Mouse (Mus musculus) layer of hippocampus, adult 18-20 months (tissue): ENCODE data around the gene Dcpp1. TPM values are rescaled to one million over a fixed set of nuclear protein-coding genes. Genes with fewer than 3 reads are reported as not detected.
"Not testable (repeated sequence)": the region's sequence is repeated elsewhere in the genome, so short reads cannot be mapped to it uniquely, and the experiment has no call there.

Source experiments
- DNase-seq, 2 experiments: peaks; one replicate each; pipeline ENCODE4 v3.0.0; 2022; ENCODE audit warnings: low spot score in 2 of 2
- long read RNA-seq: library from polyadenylated mRNA; stranded (forward); transcript quantifications from one replicate; pipeline ENCODE4 v2.0.0, GENCODE M21; 2021
- total RNA-seq, 2 experiments: library from RNA; stranded (reverse); gene quantifications; 2 replicates each; pipeline ENCODE4 v1.2.3; 2021

The Dcpp1 gene
- total RNA-seq = not detected
- long read RNA-seq = 0 reads

- not testable (repeated sequence) for DNase-seq
These were observed at the start of gene Dcpp1, which contains the start of gene Dcpp2 for GRCm38 (mm10) chr17:23880576-23880975. TSS of gene Dcpp1 (plus strand) at chr17:23880876. TSS of gene Dcpp2 (plus strand) at chr17:23880880.

- DNase-seq = no peak
These were observed 49.5 kb upstream of the Dcpp1 start for GRCm38 (mm10) chr17:23831201-23831600.

GRCm38 (mm10) chr17:23836006-23836575, 44.6 kb upstream of the Dcpp1 start, which contains the start of gene Prss33:
TSS of gene Prss33 (minus strand) at chr17:23836056.
- no peak for DNase-seq

GRCm38 (mm10) chr17:23841145-23841544, 39.5 kb upstream of the Dcpp1 start:
- peak in 1 of 2 experiments; percentile 80 for DNase-seq

GRCm38 (mm10) chr17:23843141-23843811, 37.4 kb upstream of the Dcpp1 start:
- DNase-seq = no peak

- peak in 1 of 2 experiments; percentile 44 for DNase-seq
These were observed 36.8 kb upstream of the Dcpp1 start, which contains the start of the genes Prss32 and Prss41 for GRCm38 (mm10) chr17:23843812-23844273. TSS of gene Prss32 (plus strand) at chr17:23843855. TSS of gene Prss41 (minus strand) at chr17:23844172.

GRCm38 (mm10) chr17:23850028-23850427, 30.6 kb upstream of the Dcpp1 start:
- DNase-seq = no peak

GRCm38 (mm10) chr17:23850853-23851749, 29.6 kb upstream of the Dcpp1 start:
- DNase-seq = peak in 1 of 2 experiments; percentile 68

- DNase-seq = no peak
These were observed 27.4 kb upstream of the Dcpp1 start for GRCm38 (mm10) chr17:23853292-23853691.

- DNase-seq = no peak
These were observed 26.4 kb upstream of the Dcpp1 start for GRCm38 (mm10) chr17:23854229-23854765.

GRCm38 (mm10) chr17:23857193-23857592, 23.5 kb upstream of the Dcpp1 start:
- DNase-seq = no peak

GRCm38 (mm10) chr17:23857913-23858312, 22.8 kb upstream of the Dcpp1 start:
- DNase-seq = no peak

- no peak for DNase-seq
These were observed 17.8 kb upstream of the Dcpp1 start for GRCm38 (mm10) chr17:23862926-23863325.

GRCm38 (mm10) chr17:23867756-23868155, 12.9 kb upstream of the Dcpp1 start, which contains the start of gene Prss21:
TSS of gene Prss21 (plus strand) at chr17:23868056.
- no peak for DNase-seq

GRCm38 (mm10) chr17:23868513-23868912, 12.2 kb upstream of the Dcpp1 start:
- no peak for DNase-seq

- DNase-seq = peak in 1 of 2 experiments; percentile 50
These were observed 6.5 kb upstream of the Dcpp1 start for GRCm38 (mm10) chr17:23873884-23874856.

GRCm38 (mm10) chr17:23876741-23877140, 3.9 kb upstream of the Dcpp1 start:
- DNase-seq = peak in 1 of 2 experiments; percentile 24

- DNase-seq = no peak
These were observed 3.5 kb upstream of the Dcpp1 start for GRCm38 (mm10) chr17:23877166-23877565.

- not testable (repeated sequence) for DNase-seq
These were observed 36.5 kb downstream of the Dcpp1 start, which contains the start of gene Dcpp3 for GRCm38 (mm10) chr17:23917158-23917557. TSS of gene Dcpp3 (plus strand) at chr17:23917458.
